Mouse (Mus musculus): Measurements from ENCODE around the gene Gdap1l1. TPM values are rescaled to one million over a fixed set of nuclear protein-coding genes. Genes with fewer than 3 reads are reported as not detected.
"Not testable (repeated sequence)": the region's sequence is repeated elsewhere in the genome, so short reads cannot be mapped to it uniquely, and the experiment has no call there.

The Gdap1l1 gene
- polyA plus RNA-seq, 1 experiment, result 0.43 TPM

DNA sequence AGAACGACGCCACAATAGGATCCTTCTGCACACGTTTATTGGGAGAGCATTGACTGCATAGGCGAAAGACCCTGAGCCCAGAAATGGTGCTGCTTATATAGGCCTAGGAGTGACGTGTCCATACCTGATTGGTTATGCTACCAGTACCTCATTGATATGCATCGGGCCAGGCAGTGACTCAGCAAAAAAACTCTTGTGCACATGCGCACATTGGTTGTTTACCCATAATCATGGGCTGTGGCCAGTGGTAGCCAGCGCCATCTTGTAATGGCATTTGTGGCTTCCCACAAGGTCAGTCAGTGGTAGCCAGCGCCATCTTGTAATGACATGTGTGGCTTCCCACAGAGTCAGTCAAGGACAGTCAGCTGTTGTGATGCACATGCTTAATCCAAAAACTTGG, 23.0 kb downstream of the Gdap1l1 start:
- H3K27me3 ChIP-seq (ENCODE audit: control insufficient read depth, insufficient read depth, insufficient read length); H3K4me3 ChIP-seq; H3K79me2 ChIP-seq (ENCODE audit: control insufficient read depth, insufficient read depth); H3ac ChIP-seq (ENCODE audit: control insufficient read depth, insufficient read length); H3K36me3 ChIP-seq (ENCODE audit: control insufficient read depth, insufficient read depth); H3K4me2 ChIP-seq (ENCODE audit: low read depth): not testable (repeated sequence)
- peak in 1 of 3 experiments; percentile 4 for TF ChIP-seq MYOD1 (IDR thresholded peaks at IDR 0.05; ENCODE audit: control insufficient read depth in 1 of 3, insufficient read length in 2 of 3, low read depth in 2 of 3)
- TF ChIP-seq MYOG (IDR thresholded peaks at IDR 0.05; ENCODE audit: control insufficient read depth in 1 of 3, insufficient read depth in 1 of 3, insufficient read length in 2 of 3, low read depth in 2 of 3), result peak in 1 of 3 experiments; percentile 14

DNA sequence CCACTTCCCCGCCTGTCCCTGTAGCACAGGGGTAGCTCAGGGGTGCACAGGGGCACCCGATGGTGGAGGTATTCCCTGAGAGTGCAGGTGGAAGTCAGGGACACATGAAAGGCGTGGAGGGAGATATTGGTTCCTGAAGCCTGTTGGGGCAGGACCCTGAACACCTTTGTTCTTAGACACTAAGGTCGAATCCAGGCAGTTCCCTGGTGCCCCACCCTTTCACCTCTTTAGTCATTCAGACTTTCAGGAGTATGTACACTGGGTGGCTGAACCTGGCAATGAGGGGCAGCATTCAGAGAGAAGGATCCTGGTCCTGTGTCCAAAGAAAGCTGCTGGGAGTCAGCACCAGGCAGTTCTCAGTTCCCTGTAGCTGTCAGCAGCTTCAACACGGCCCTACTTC, 24.1 kb downstream of the Gdap1l1 start:
- no peak overlapping the region for H3K4me3 ChIP-seq
- no peaks in the 10 kb centered on the region for H3K27me3 ChIP-seq (ENCODE audit: control insufficient read depth, insufficient read depth, insufficient read length)
- H3K36me3 ChIP-seq (ENCODE audit: control insufficient read depth, insufficient read depth), result no peaks in the 10 kb centered on the region
- no peaks in the 10 kb centered on the region for H3K79me2 ChIP-seq (ENCODE audit: control insufficient read depth, insufficient read depth)
- TF ChIP-seq TCF3 (IDR thresholded peaks at IDR 0.05; ENCODE audit: insufficient read length, low read depth), result no peak
- no peak for TF ChIP-seq MAX (IDR thresholded peaks at IDR 0.05; ENCODE audit: low read depth)
- TF ChIP-seq MYOG (IDR thresholded peaks at IDR 0.05; ENCODE audit: control insufficient read depth in 1 of 3, insufficient read depth in 1 of 3, insufficient read length in 2 of 3, low read depth in 2 of 3), result no peak
- no peak for TF ChIP-seq USF1 (IDR thresholded peaks at IDR 0.05; ENCODE audit: low read depth)
- no peak for TF ChIP-seq REST (IDR thresholded peaks at IDR 0.05; ENCODE audit: insufficient read depth, insufficient read length)
- H3ac ChIP-seq (ENCODE audit: control insufficient read depth, insufficient read length), result no peak overlapping the region
- no peak overlapping the region for H3K4me2 ChIP-seq (ENCODE audit: low read depth)

DNA sequence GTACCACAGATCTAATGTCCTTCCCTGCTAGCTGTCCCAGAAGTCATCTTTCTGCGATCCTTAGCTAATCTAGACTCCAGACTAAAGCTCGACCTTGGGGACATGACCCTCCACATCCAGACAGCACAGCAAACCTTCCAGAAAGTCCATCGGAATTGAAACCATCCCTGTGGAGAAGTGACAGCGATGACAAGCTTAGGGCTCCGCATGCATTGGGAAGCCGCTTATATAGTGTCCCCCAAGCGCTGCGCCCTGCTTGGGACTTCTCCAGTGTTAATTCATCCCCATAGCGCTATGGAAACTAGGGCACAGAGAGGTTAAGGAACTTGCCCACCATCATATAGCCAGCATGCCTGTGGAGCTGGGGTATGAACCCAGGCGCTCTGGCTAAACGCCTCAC, 24.5 kb downstream of the Gdap1l1 start:
- Histone ChIP-seq H3K4me3 (no peak overlapping the region), H3K27me3 (ENCODE audit: control insufficient read depth, insufficient read depth, insufficient read length) (no peaks in the 10 kb centered on the region), H3K79me2 (ENCODE audit: control insufficient read depth, insufficient read depth) (no peaks in the 10 kb centered on the region), H3K36me3 (ENCODE audit: control insufficient read depth, insufficient read depth) (no peaks in the 10 kb centered on the region), H3K4me2 (ENCODE audit: low read depth) (no peak overlapping the region), H3ac (ENCODE audit: control insufficient read depth, insufficient read length) (no peak overlapping the region)
- TF ChIP-seq SRF (IDR thresholded peaks at IDR 0.05; ENCODE audit: control insufficient read depth, insufficient read length, low read depth) (no peak), REST (IDR thresholded peaks at IDR 0.05; ENCODE audit: insufficient read depth, insufficient read length) (no peak), MAX (IDR thresholded peaks at IDR 0.05; ENCODE audit: low read depth) (no peak), USF1 (IDR thresholded peaks at IDR 0.05; ENCODE audit: low read depth) (no peak), POLR2AphosphoS2 (IDR thresholded peaks at IDR 0.05; ENCODE audit: insufficient read length, low read depth) (no peak), MYOG (IDR thresholded peaks at IDR 0.05; ENCODE audit: control insufficient read depth in 1 of 3, insufficient read depth in 1 of 3, insufficient read length in 2 of 3, low read depth in 2 of 3) (no peak), MYOD1 (IDR thresholded peaks at IDR 0.05; ENCODE audit: control insufficient read depth in 1 of 3, insufficient read length in 2 of 3, low read depth in 2 of 3) (no peak), TCF3 (IDR thresholded peaks at IDR 0.05; ENCODE audit: insufficient read length, low read depth) (no peak), CEBPB (IDR thresholded peaks at IDR 0.05; ENCODE audit: insufficient read depth, poor library complexity, severe bottlenecking) (no peak)

DNA sequence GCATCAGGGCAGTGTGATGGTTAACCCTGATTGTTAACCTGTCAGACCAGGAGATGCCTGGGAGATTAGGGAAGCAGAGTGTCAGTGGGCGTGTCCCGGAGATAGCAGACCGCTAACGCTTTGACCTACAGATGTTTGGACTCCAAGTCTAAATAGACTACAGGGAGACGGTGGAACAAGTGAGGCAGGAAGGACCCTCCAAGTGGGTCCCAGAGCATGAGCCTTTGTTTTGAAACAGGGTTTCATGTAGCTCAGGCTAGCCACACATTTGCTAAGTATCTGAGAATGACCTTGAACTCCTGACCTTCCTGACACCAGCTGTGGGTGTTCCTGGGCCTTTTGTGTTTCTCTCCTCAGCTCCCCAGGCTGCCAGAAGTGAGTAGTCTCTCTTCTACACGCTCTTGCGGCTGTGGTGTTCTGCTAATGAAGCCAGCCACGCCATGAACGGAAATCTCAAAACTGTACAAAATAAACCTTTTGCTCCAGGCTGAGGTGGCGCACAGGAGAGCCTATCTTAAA, 25.0 kb downstream of the Gdap1l1 start:
- H3K79me2 ChIP-seq (ENCODE audit: control insufficient read depth, insufficient read depth), result no peaks in the 10 kb centered on the region
- H3ac ChIP-seq (ENCODE audit: control insufficient read depth, insufficient read length), result no peak overlapping the region
- TF ChIP-seq POLR2A (IDR thresholded peaks at IDR 0.05; ENCODE audit: insufficient read length, low read depth), result no peak
- TF ChIP-seq TCF3 (IDR thresholded peaks at IDR 0.05; ENCODE audit: insufficient read length, low read depth), result no peak
- TF ChIP-seq CEBPB (IDR thresholded peaks at IDR 0.05; ENCODE audit: insufficient read depth, poor library complexity, severe bottlenecking), result no peak
- TF ChIP-seq TCF12 (IDR thresholded peaks at IDR 0.05; ENCODE audit: insufficient read depth, poor library complexity, severe bottlenecking), result no peak
- TF ChIP-seq E2F4 (IDR thresholded peaks at IDR 0.05; ENCODE audit: insufficient read depth), result no peak
- no peak for TF ChIP-seq MYOG (IDR thresholded peaks at IDR 0.05; ENCODE audit: control insufficient read depth in 1 of 3, insufficient read depth in 1 of 3, insufficient read length in 2 of 3, low read depth in 2 of 3)
- no peak for TF ChIP-seq USF1 (IDR thresholded peaks at IDR 0.05; ENCODE audit: low read depth)

DNA sequence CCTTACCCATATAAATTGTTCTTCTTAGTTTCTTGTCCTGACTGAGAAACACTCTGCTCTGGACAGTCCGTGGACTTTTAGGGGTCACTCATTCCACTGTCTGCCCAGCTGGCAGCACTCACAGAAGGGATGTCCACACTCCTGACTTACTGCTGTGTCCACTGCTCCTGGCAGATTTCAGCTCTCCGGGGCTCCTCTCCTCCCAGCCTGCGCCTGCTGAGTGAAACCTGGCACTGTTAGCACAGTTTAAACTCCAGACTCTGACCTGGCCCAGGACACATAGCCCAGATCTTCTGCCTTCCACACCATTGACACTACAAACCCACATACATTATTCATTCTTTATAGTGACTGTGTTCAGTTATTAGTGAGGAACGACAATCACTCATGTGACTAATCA, 25.7 kb downstream of the Gdap1l1 start:
- no peak overlapping the region for H3ac ChIP-seq (ENCODE audit: control insufficient read depth, insufficient read length)
- H3K4me2 ChIP-seq (ENCODE audit: low read depth), result no peak overlapping the region
- H3K79me2 ChIP-seq (ENCODE audit: control insufficient read depth, insufficient read depth), result no peaks in the 10 kb centered on the region
- H3K4me3 ChIP-seq, result no peak overlapping the region
- TF ChIP-seq USF1 (IDR thresholded peaks at IDR 0.05; ENCODE audit: low read depth) (no peak), REST (IDR thresholded peaks at IDR 0.05; ENCODE audit: insufficient read depth, insufficient read length) (no peak), SRF (IDR thresholded peaks at IDR 0.05; ENCODE audit: control insufficient read depth, insufficient read length, low read depth) (no peak), POLR2AphosphoS2 (IDR thresholded peaks at IDR 0.05; ENCODE audit: insufficient read length, low read depth) (no peak), TCF3 (IDR thresholded peaks at IDR 0.05; ENCODE audit: insufficient read length, low read depth) (no peak), CEBPB (IDR thresholded peaks at IDR 0.05; ENCODE audit: insufficient read depth, poor library complexity, severe bottlenecking) (no peak), MAX (IDR thresholded peaks at IDR 0.05; ENCODE audit: low read depth) (no peak), MYOG (IDR thresholded peaks at IDR 0.05; ENCODE audit: control insufficient read depth in 1 of 3, insufficient read depth in 1 of 3, insufficient read length in 2 of 3, low read depth in 2 of 3) (no peak), E2F4 (IDR thresholded peaks at IDR 0.05; ENCODE audit: insufficient read depth) (no peak)
- H3K36me3 ChIP-seq (ENCODE audit: control insufficient read depth, insufficient read depth), result no peaks in the 10 kb centered on the region
- no peaks in the 10 kb centered on the region for H3K27me3 ChIP-seq (ENCODE audit: control insufficient read depth, insufficient read depth, insufficient read length)

More for the DNA sequence above, 25.0 kb downstream of the Gdap1l1 start:
- H3K36me3 ChIP-seq (ENCODE audit: control insufficient read depth, insufficient read depth), result no peaks in the 10 kb centered on the region
- H3K4me2 ChIP-seq (ENCODE audit: low read depth), result no peak overlapping the region
- no peak overlapping the region for H3K4me3 ChIP-seq
- H3K27me3 ChIP-seq (ENCODE audit: control insufficient read depth, insufficient read depth, insufficient read length), result no peaks in the 10 kb centered on the region

Data from myocyte (in vitro differentiated cells).